Mouse (Mus musculus) midbrain, embryonic 14.5 days (tissue): ENCODE results near the gene Tyms. TPM values are rescaled to one million over a fixed set of nuclear protein-coding genes. Genes with fewer than 3 reads are reported as not detected.
A peak's percentile ranks its signal among the peaks of the same experiment; 100 is the strongest.
"Not testable (repeated sequence)": the region's sequence is repeated elsewhere in the genome, so short reads cannot be mapped to it uniquely, and the experiment has no call there.

Source experiments
- ATAC-seq: fragments of 200-750 bp; cut with Nextera tagmentation; 2 replicates; pipeline ENCODE4 v1.8.0; 2017; ENCODE audit warnings: moderate number of reproducible peaks, moderate library complexity; ENCODE audit not compliant: low FRiP score, low TSS enrichment
- DNase-seq: peaks from one replicate; pipeline ENCODE4 v3.0.0-alpha.2; 2015
- H3K27ac ChIP-seq: fragments of 300-500 bp; sonication (generic); replicated peaks from 2 replicates; pipeline ENCODE4 v1.5.1; 2014; ENCODE audit warnings: mild to moderate bottlenecking, low read depth, low read length, moderate library complexity
- H3K27me3 ChIP-seq: fragments of 300-500 bp; sonication (generic); 2 replicates; pipeline ENCODE4 v1.6.1; 2014; ENCODE audit warnings: low read length, control low read depth, mixed read lengths; ENCODE audit not compliant: control insufficient read depth, insufficient read depth
- H3K36me3 ChIP-seq: fragments of 300-500 bp; sonication (generic); 2 replicates; pipeline ENCODE4 v1.6.1; 2014; ENCODE audit warnings: low read length, control low read depth; ENCODE audit not compliant: control insufficient read depth, insufficient read depth
- H3K4me1 ChIP-seq: fragments of 300-500 bp; sonication (generic); 2 replicates; pipeline ENCODE4 v1.6.1; 2014; ENCODE audit warnings: mild to moderate bottlenecking, antibody characterized with exemption, low read length, control low read depth; ENCODE audit not compliant: control insufficient read depth, insufficient read depth
- H3K4me2 ChIP-seq: fragments of 300-500 bp; sonication (generic); 2 replicates; pipeline ENCODE4 v1.6.1; 2014; ENCODE audit warnings: mild to moderate bottlenecking, low read length, moderate library complexity
- H3K4me3 ChIP-seq: fragments of 300-500 bp; sonication (generic); replicated peaks from 2 replicates; pipeline ENCODE4 v1.5.1; 2014; ENCODE audit warnings: low read depth, low read length
- H3K9ac ChIP-seq: fragments of 300-500 bp; sonication (generic); replicated peaks from 2 replicates; pipeline ENCODE4 v1.6.1; 2014; ENCODE audit warnings: mild to moderate bottlenecking, low read length, moderate library complexity
- H3K9me3 ChIP-seq: fragments of 300-500 bp; sonication (generic); 2 replicates; pipeline ENCODE4 v1.6.1; 2016; ENCODE audit warnings: low read length, control low read depth, mixed read lengths; ENCODE audit not compliant: control insufficient read depth
- WGBS: fragments of 180-500 bp; shearing (Covaris S2); extraction: QIAGEN DNeasy Blood & Tissue Kit; methylation state at CpG from one replicate; pipeline ENCODE4 v1.1.7; 2014; 5-methylcytosine and 5-hydroxymethylcytosine counted together
- polyA plus RNA-seq: library from polyadenylated mRNA; unstranded; fragments of >200 nt; fragmentation: Nextera tagmentation; extraction: Ambion mirVana; gene quantifications from 2 replicates; pipeline ENCODE4 v1.2.1, GENCODE M21; 2014

Gene Tyms
- polyA plus RNA-seq, 1 experiment from 2014 or later: 63.6 TPM

DNA sequence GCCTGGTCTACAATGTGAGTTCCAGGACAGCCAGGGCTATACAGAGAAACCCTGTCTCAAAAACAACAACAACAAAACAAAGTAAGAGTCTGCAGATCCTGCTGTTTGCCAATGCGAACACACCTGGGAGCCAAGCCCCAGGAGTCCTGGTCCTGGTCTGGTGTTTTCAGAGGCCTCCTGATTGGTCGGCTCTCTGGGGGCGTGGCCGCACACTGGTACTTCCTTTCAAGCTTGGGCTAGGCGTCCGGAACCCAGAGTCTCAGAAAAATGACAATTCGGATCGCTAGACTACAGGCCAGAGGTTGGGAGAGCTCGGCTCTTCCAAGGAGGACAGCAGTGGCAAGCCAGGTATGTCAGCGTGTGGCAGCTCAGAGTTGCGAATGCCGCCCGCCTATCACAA, 19.3 kb upstream of the Tyms start:
- Histone ChIP-seq H3K27ac (no peak overlapping the region), H3K4me1 (no peaks in the 10 kb centered on the region), H3K4me2 (no peak overlapping the region), H3K36me3 (no peaks in the 10 kb centered on the region), H3K9me3 (no peaks in the 10 kb centered on the region), H3K9ac (no peak overlapping the region), H3K4me3 (no peak overlapping the region), H3K27me3 (no peaks in the 10 kb centered on the region)
- WGBS: 73% methylated on average over 13 of the region's 13 CpGs
- no peak for DNase-seq
- ATAC-seq: no peak

DNA sequence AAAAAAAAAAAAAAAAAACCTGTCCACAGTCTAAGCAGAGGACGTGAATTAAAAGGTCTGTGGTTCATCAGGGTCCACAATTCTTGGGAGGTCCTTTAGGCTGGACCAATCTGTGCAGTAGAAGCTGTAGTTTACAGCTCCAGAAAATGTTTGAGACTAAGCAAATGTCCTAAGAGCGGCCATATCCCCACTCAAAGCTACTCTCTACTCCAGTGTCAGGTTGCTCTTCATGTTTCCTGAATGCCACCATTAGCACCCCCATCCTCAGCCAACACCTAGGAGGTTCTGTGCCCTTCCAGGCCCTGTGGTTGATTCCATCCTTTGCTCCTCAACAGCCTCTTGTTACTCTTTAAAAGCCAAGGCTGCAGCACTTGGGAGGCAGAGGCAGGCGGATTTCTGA, 1.0 kb downstream of the Tyms start:
- no peak for DNase-seq
- H3K27ac ChIP-seq: no peak overlapping the region
- no peak for ATAC-seq
- H3K4me3 ChIP-seq: peak overlapping the region; percentile 61
- H3K4me2 ChIP-seq: peak overlapping the region; percentile 59
- H3K27me3 ChIP-seq: no peaks in the 10 kb centered on the region
- peak overlapping the region; percentile 64; the same call in 1 of the 2 replicates for H3K9ac ChIP-seq
- no peaks in the 10 kb centered on the region for H3K4me1 ChIP-seq
- no peaks in the 10 kb centered on the region for H3K9me3 ChIP-seq
- 65% methylated on average over 3 of the region's 3 CpGs for WGBS
- H3K36me3 ChIP-seq: peaks cover 25% of the 10 kb centered on the region

DNA sequence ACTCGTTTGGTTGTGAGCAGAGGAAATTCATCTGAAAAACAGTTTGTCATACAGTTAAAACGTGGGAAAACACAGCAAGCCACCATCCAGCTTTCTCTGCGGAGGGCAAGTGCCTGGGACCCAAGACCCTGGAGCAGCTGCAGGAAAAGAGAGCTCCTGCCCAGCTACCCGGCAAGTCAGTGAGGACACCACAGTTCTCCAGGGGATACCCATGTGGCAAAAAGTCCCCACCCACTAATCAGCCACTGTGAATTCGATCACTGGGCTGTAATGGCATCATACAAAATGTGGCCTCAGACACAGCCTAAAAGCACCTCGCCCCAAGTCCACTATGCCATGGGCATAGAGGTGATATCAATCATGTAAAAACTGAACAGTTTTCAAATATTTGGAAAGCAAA, 1.7 kb downstream of the Tyms start:
- no peak overlapping the region; the same call in 1 of the 2 replicates for H3K9ac ChIP-seq
- H3K4me3 ChIP-seq: no peak overlapping the region
- DNase-seq: no peak
- no peak for ATAC-seq
- H3K4me1 ChIP-seq: no peaks in the 10 kb centered on the region
- H3K27ac ChIP-seq: no peak overlapping the region
- H3K36me3 ChIP-seq: peaks cover 28% of the 10 kb centered on the region
- H3K9me3 ChIP-seq: no peaks in the 10 kb centered on the region
- H3K4me2 ChIP-seq: no peak overlapping the region
- 85% methylated on average over 6 of the region's 6 CpGs for WGBS
- H3K27me3 ChIP-seq: no peaks in the 10 kb centered on the region

DNA sequence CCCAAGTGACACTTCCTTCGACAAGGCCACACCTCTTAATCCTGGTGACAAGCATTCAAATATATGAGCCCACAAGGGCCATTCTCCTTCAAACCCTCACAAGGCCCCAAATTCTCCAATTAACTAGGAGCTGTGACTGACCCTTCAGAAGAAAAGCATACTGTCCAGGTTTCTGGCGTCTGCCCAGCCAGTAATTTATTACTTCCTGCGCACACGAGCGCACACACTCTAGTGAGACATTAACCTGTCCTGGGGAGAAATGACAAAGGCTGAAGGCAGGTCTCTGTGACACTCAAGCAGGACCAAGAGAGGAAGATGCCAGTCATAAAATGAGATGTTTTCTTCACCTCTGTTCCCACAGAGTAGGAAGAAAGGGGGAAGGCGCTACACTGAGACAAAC, 5.7 kb downstream of the Tyms start:
- H3K9me3 ChIP-seq: no peaks in the 10 kb centered on the region
- H3K36me3 ChIP-seq: peaks cover 42% of the 10 kb centered on the region
- WGBS: 82% methylated on average over 6 of the region's 6 CpGs
- H3K9ac ChIP-seq: no peak overlapping the region
- H3K4me2 ChIP-seq: no peak overlapping the region
- no peak overlapping the region for H3K27ac ChIP-seq
- DNase-seq (no peak), ATAC-seq (no peak)
- no peak overlapping the region for H3K4me3 ChIP-seq
- H3K27me3 ChIP-seq: no peaks in the 10 kb centered on the region
- no peaks in the 10 kb centered on the region for H3K4me1 ChIP-seq

DNA sequence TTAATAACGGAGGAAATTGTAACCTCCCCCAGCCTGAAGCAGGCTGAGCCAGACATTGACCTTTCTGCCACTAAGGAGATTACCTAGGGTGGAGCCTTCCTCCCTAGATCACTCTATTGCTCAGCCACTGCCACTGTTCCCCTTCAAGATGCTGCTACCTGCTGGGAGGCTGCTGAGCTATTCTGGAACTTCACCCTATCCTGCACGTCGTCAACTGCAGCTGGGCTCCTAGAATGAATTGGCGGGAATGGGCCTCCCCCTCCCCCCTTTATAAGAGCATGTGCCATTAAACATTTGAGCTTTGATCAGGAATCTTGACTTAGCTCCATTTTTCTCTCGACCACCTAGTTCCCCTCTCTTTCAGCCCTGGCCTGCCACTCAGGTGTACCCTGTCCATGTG, 13.8 kb downstream of the Tyms start:
- H3K4me3 ChIP-seq, H3K9ac ChIP-seq, H3K27me3 ChIP-seq, H3K4me2 ChIP-seq, ATAC-seq, H3K27ac ChIP-seq, H3K9me3 ChIP-seq, H3K4me1 ChIP-seq, DNase-seq: not testable (repeated sequence)
- peaks cover 32% of the 10 kb centered on the region for H3K36me3 ChIP-seq
- 61% methylated on average over 5 of the region's 5 CpGs for WGBS

DNA sequence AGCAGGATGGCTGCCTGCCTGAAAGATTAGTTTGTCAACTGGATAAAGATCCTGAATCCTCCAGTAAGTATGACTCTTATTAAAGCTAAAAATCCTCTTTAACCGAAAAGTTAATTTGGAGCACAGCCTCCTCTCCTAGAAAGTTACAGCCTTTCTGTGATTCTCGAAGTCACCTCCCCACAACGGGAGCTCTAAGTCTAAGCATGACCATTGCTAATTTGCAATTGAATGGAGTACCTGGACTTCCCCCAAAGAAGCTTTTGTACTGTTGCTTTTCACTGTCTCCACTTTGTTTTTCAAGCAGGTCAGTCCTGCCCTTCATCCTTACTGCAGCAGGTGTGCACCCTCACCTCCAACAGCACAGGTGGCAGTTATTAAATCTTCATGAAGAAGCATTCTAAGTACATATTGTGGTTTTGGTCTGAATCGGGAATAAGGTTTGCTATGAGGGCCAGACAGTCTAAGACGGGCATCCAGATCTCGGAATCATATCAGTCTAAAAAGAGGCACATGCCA, 15.1 kb downstream of the Tyms start:
- Histone ChIP-seq H3K4me1 (no peaks in the 10 kb centered on the region), H3K27me3 (no peaks in the 10 kb centered on the region), H3K36me3 (peaks cover 25% of the 10 kb centered on the region), H3K9ac (no peak overlapping the region), H3K4me3 (no peak overlapping the region), H3K9me3 (no peaks in the 10 kb centered on the region), H3K27ac (no peak overlapping the region), H3K4me2 (no peak overlapping the region)
- no peak for ATAC-seq
- DNase-seq: no peak
- 47% methylated on average over 6 of the region's 6 CpGs for WGBS

DNA sequence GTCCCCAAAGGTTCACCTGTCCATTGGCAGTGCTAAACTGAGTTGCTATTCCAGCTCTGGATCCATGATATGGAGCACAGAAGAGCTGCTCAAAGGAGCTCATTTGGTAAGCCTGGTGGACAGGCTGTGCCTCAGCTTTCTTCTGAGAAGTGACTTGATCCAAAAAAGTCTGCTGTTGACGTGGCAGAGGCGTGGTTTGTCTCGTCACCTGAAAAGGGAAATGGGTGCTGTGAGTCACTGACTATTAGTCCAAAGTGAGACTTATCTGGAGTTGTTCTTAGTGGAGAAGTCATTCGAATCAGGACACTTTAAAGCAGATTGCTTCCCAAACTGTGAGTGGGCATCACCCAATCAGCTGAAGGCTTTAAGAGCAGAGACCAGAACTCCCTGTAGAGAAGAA, 33.6 kb downstream of the Tyms start:
- not testable (repeated sequence) for H3K4me1 ChIP-seq, H3K9me3 ChIP-seq, H3K36me3 ChIP-seq, H3K4me3 ChIP-seq, H3K27me3 ChIP-seq, ATAC-seq, H3K9ac ChIP-seq, H3K4me2 ChIP-seq, DNase-seq, H3K27ac ChIP-seq
- 84% methylated on average over 4 of the region's 4 CpGs for WGBS

DNA sequence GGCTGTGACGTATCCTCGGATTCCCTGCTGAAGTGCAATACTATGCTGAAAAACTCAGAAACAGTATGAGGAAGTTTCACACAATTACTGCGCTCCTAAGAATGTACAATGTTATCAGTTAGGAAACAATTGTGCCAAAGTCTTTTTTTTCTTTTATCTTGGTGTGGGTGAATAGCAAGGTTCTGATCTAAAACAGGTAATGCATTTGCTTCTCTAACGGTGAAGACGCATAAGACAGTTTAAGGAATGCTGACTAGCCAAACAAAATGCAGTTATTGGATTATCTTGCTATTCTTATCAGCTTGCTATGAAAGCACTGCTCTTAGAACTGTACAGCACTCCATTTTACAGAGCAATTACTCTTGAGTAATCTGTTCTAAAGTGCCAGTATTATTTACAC, 34.1 kb downstream of the Tyms start:
- WGBS: 93% methylated on average over 5 of the region's 5 CpGs
- H3K9me3 ChIP-seq, H3K9ac ChIP-seq, H3K4me3 ChIP-seq, H3K27me3 ChIP-seq, DNase-seq, H3K4me2 ChIP-seq, ATAC-seq, H3K36me3 ChIP-seq, H3K4me1 ChIP-seq, H3K27ac ChIP-seq: not testable (repeated sequence)

DNA sequence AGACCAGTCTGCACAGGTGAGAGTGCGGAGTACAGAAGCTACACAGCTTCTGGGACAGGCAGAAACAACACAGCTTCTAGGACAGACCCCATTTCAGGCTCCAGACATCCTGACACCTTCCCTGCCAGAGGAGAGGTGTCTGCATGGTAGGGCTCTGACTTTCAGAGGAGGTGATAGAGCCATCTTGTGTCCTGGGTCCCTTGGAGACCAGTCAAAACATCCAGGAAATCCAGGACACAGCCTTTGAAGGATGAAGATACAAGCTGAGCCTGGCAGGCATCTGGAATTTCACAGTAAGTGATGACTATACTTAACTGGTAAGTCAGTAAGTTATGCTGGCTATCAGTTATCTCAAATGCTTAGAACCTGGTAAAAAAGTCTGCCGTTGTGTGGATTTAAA, 36.3 kb downstream of the Tyms start:
- not testable (repeated sequence) for H3K27ac ChIP-seq, H3K9ac ChIP-seq, DNase-seq, H3K9me3 ChIP-seq, H3K4me2 ChIP-seq, H3K27me3 ChIP-seq, H3K4me1 ChIP-seq, H3K4me3 ChIP-seq, ATAC-seq, H3K36me3 ChIP-seq
- 92% methylated on average over 2 of the region's 2 CpGs for WGBS
